Mouse (Mus musculus) heart, adult 2 months (tissue): Measurements from ENCODE around the gene Kmt5b.

Experiments
- CTCF ChIP-seq: fragments of 200-600 bp; IDR thresholded peaks from 2 replicates; pipeline ENCODE4 v1.8.1; 2022; ENCODE audit warnings: antibody characterized with exemption, mild to moderate bottlenecking, moderate library complexity
- EP300 ChIP-seq: fragments of 200-500 bp; IDR thresholded peaks from 2 replicates; pipeline ENCODE4 v1.6.1; 2011; ENCODE audit warnings: low read depth, low read length, control low read depth; ENCODE audit not compliant: insufficient read depth

GRCm38 (mm10) chr19:3855601-3856000 is 88.4 kb downstream of the Kmt5b start:
- TF ChIP-seq EP300 = no peak
- no peak for TF ChIP-seq CTCF
